Mouse (Mus musculus) limb, embryonic 11.5 days (tissue): ENCODE data around the gene Serpina1e. TPM values are rescaled to one million over a fixed set of nuclear protein-coding genes. Genes with fewer than 3 reads are reported as not detected.

Experiments
- polyA plus RNA-seq: library from polyadenylated mRNA; unstranded; fragments of >200 nt; fragmentation: Nextera tagmentation; extraction: Ambion mirVana; gene quantifications from 2 replicates; pipeline ENCODE4 v1.2.1, GENCODE M21; 2014

Gene Serpina1e
- polyA plus RNA-seq, 1 experiment from 2014 or later: not detected

Other genes starting within 250 kb of the Serpina1e start
- not detected in 2 replicates for gene Serpina1d, start 185.4 kb downstream of the Serpina1e start, polyA plus RNA-seq
- gene Serpina1b, start 128.6 kb downstream of the Serpina1e start, polyA plus RNA-seq: 0.25 TPM in 1 of 2 replicates, not detected in the other
- not detected in 2 replicates for gene Serpina1a, start 95.4 kb downstream of the Serpina1e start, polyA plus RNA-seq
- not detected in 2 replicates for gene Serpina1c, start 54.1 kb downstream of the Serpina1e start, polyA plus RNA-seq
- gene Serpina11, start 31.0 kb upstream of the Serpina1e start, polyA plus RNA-seq: not detected in 2 replicates
- gene Serpina9, start 54.8 kb upstream of the Serpina1e start, polyA plus RNA-seq: not detected in 2 replicates
- gene Serpina12, start 85.5 kb upstream of the Serpina1e start, polyA plus RNA-seq: not detected in 2 replicates
- gene Serpina5, start 142.1 kb upstream of the Serpina1e start, polyA plus RNA-seq: not detected in 2 replicates
- not detected in 2 replicates for gene Serpina3a, start 153.7 kb upstream of the Serpina1e start, polyA plus RNA-seq
- not detected in 2 replicates for gene Serpina3b, start 169.0 kb upstream of the Serpina1e start, polyA plus RNA-seq
- not detected in 2 replicates for gene Serpina3c, start 194.9 kb upstream of the Serpina1e start, polyA plus RNA-seq